Mouse (Mus musculus): ENCODE data around the gene Htra2. TPM values are rescaled to one million over a fixed set of nuclear protein-coding genes. Genes with fewer than 3 reads are reported as not detected.

Htra2 gene
- polyA plus RNA-seq, 1 experiment from 2014 or later, result 74.1 TPM

GRCm38 (mm10) chr6:83003082-83003481 lies 52.0 kb downstream of the Htra2 start:
- ATAC-seq (ENCODE audit: insufficient number of reproducible peaks, insufficient read depth, low FRiP score, low TSS enrichment), result no peak
- Histone ChIP-seq H3K27ac (no peak overlapping the region), H3K4me1 (0 out of 2 replicates have a peak, but pooled peaks cover 6% of the 10 kb centered on the region), H3K9ac (no peak overlapping the region), H3K36me3 (no peaks in the 10 kb centered on the region), H3K4me2 (replicated peaks) (no peak overlapping the region), H3K27me3 (peaks cover 4% of the 10 kb centered on the region; the same call in 1 of the 2 replicates), H3K4me3 (no peak overlapping the region), H3K9me3 (no peaks in the 10 kb centered on the region)
- 87% methylated on average over 1 of the region's 1 CpGs for WGBS

MicroRNA genes within 50 kb of the gene (microRNA counts, 519-probe panel; counts per million panel counts)
- microRNA mmu-miR-3470a+mmu-miR-3470b, result 460 counts per million, percentile 65 among the panel's probes with 10 or more counts

Small RNA genes within 50 kb of the gene (microRNA-seq; reads per million reads assigned to microRNA genes)
- not detected for gene Mir3470a
- gene Mir7040, result not detected

Other genes starting within 250 kb of the Htra2 start
- gene Sema4f, start 115.5 kb downstream of the Htra2 start, polyA plus RNA-seq (2016; fragmentation: Nextera tagmentation; extraction: Ambion mirVana), result 7.0 and 7.7 TPM in 2 replicates
- gene M1ap, start 108.4 kb downstream of the Htra2 start, polyA plus RNA-seq (2016; fragmentation: Nextera tagmentation; extraction: Ambion mirVana), result 0.31 TPM in 2 replicates
- gene Dok1, start 21.8 kb downstream of the Htra2 start, polyA plus RNA-seq (2016; fragmentation: Nextera tagmentation; extraction: Ambion mirVana), result 11.0 and 11.8 TPM in 2 replicates
- gene Loxl3, start 21.1 kb downstream of the Htra2 start, polyA plus RNA-seq (2016; fragmentation: Nextera tagmentation; extraction: Ambion mirVana), result 17.9 and 21.9 TPM in 2 replicates
- 154 and 167 TPM in 2 replicates for gene Aup1, start 752 bp downstream of the Htra2 start, polyA plus RNA-seq (2016; fragmentation: Nextera tagmentation; extraction: Ambion mirVana)
- gene Dqx1, start 2.6 kb upstream of the Htra2 start, polyA plus RNA-seq (2016; fragmentation: Nextera tagmentation; extraction: Ambion mirVana), result 1.5 and 1.6 TPM in 2 replicates
- 8.2 and 11.8 TPM in 2 replicates for gene Tlx2, start 15.0 kb upstream of the Htra2 start, polyA plus RNA-seq (2016; fragmentation: Nextera tagmentation; extraction: Ambion mirVana)
- gene Pcgf1, start 22.6 kb upstream of the Htra2 start, polyA plus RNA-seq (2016; fragmentation: Nextera tagmentation; extraction: Ambion mirVana), result 41.0 and 44.4 TPM in 2 replicates
- gene Lbx2, start 31.1 kb upstream of the Htra2 start, polyA plus RNA-seq (2016; fragmentation: Nextera tagmentation; extraction: Ambion mirVana), result 0.57 and 1.1 TPM in 2 replicates
- gene Ccdc142, start 46.3 kb upstream of the Htra2 start, polyA plus RNA-seq (2016; fragmentation: Nextera tagmentation; extraction: Ambion mirVana), result 2.9 and 4.1 TPM in 2 replicates
- 3.5 and 4.2 TPM in 2 replicates for gene Gm42688, start 46.3 kb upstream of the Htra2 start, polyA plus RNA-seq (2016; fragmentation: Nextera tagmentation; extraction: Ambion mirVana)
- 132 and 139 TPM in 2 replicates for gene Mrpl53, start 53.8 kb upstream of the Htra2 start, polyA plus RNA-seq (2016; fragmentation: Nextera tagmentation; extraction: Ambion mirVana)
- 54.9 and 55.2 TPM in 2 replicates for gene Mogs, start 60.2 kb upstream of the Htra2 start, polyA plus RNA-seq (2016; fragmentation: Nextera tagmentation; extraction: Ambion mirVana)
- 193 and 204 TPM in 2 replicates for gene Wbp1, start 66.3 kb upstream of the Htra2 start, polyA plus RNA-seq (2016; fragmentation: Nextera tagmentation; extraction: Ambion mirVana)
- gene Ino80b, start 70.2 kb upstream of the Htra2 start, polyA plus RNA-seq (2016; fragmentation: Nextera tagmentation; extraction: Ambion mirVana), result 17.9 and 21.4 TPM in 2 replicates
- gene Rtkn, start 80.2 kb upstream of the Htra2 start, polyA plus RNA-seq (2016; fragmentation: Nextera tagmentation; extraction: Ambion mirVana), result 51.3 and 54.6 TPM in 2 replicates
- 10.0 and 11.3 TPM in 2 replicates for gene Wdr54, start 101.1 kb upstream of the Htra2 start, polyA plus RNA-seq (2016; fragmentation: Nextera tagmentation; extraction: Ambion mirVana)
- 2.8 and 2.9 TPM in 2 replicates for gene 1700003E16Rik, start 101.1 kb upstream of the Htra2 start, polyA plus RNA-seq (2016; fragmentation: Nextera tagmentation; extraction: Ambion mirVana)
- 121 and 126 TPM in 2 replicates for gene Dctn1, start 110.6 kb upstream of the Htra2 start, polyA plus RNA-seq (2016; fragmentation: Nextera tagmentation; extraction: Ambion mirVana)
- 0.62 and 1.1 TPM in 2 replicates for gene Slc4a5, start 164.6 kb upstream of the Htra2 start, polyA plus RNA-seq (2016; fragmentation: Nextera tagmentation; extraction: Ambion mirVana)